ENCODE assay signal across 27 mouse cellular contexts in genomic region chr9:37126197-37126596, GRCm38 (mm10). TPM values are rescaled to one million over a fixed set of nuclear protein-coding genes. Genes with fewer than 3 reads are reported as not detected.
DNase-seq lines count a peak whose midpoint lies in the region; TF ChIP-seq lines count a peak whose summit lies in the region.
"Had no signal": no experiment of that assay in that cellular context is flagged by ENCODE, and none has a peak within 500 bp of the region (broad histone marks: within the 10 kb centered on the region; RNA-seq: fewer than 3 reads in every experiment).

No protein-coding gene starts in this region.

- H3K4me3 ChIP-seq in lung, adult 2 months (replicated peaks; ENCODE audit: extremely low read depth, low read depth, low read length): no peak overlapping the region
- H3K4me3 ChIP-seq: embryonic facial prominence, embryonic 10.5 days; embryonic facial prominence, embryonic 15.5 days; hindbrain, embryonic 15.5 days; lung, embryonic 15.5 days had no signal

- H3K4me1 ChIP-seq in lung, adult 2 months (ENCODE audit: control insufficient read depth, insufficient read depth, low read length): peaks cover 7% of the 10 kb centered on the region; the same call in 1 of the 2 replicates
- H3K4me1 ChIP-seq: lung, embryonic 15.5 days had no signal

- intact Hi-C loops in heart, postnatal 10 days (cut with DNase I): no loop called here

- DNase-seq in cerebellum, adult 9-11 months: peak; percentile 24
- no peak for DNase-seq in cerebellum, postnatal 36 days
- peak; percentile 60 to 67 for DNase-seq in heart, adult 18-20 months
- no peak for DNase-seq in heart, postnatal 10 days
- DNase-seq in lung, adult 18-20 months: peak; percentile 25 to 50
- DNase-seq in lung, adult 2 months: no peak
- DNase-seq in urinary bladder, postnatal 14 days (ENCODE audit: low spot score): peak; percentile 52
- no peak for DNase-seq in urinary bladder, postnatal 4 days (ENCODE audit: low spot score in 2 of 2)
- DNase-seq: adrenal gland, adult 2 months; adrenal gland, postnatal 36 days; cerebellum, adult 18-20 months; cerebellum, postnatal 14 days; kidney, adult 11 months; kidney, postnatal 14 days; layer of hippocampus, adult 9-11 months; liver; right cerebral cortex, postnatal 25 days; spleen, adult 18-20 months; thymus, postnatal 14 days had no signal

- WGBS in lung, adult 2 months: 74% methylated on average over 2 of the region's 2 CpGs

- no peak for TF ChIP-seq CTCF in lung, adult 2 months (IDR thresholded peaks at IDR 0.05; ENCODE audit: insufficient read depth, low read length)

- no peak for TF ChIP-seq POLR2A in lung, adult 2 months (IDR thresholded peaks at IDR 0.05; ENCODE audit: borderline replicate concordance, extremely low read depth, low read depth, low read length)

RNA-seq across cellular contexts. Expression of gene Pknox2, which starts 21.0 kb away (rescaled TPM):
- 10 to 100 TPM in 1 of 2 experiments, 1 to 10 TPM in 1; 6.8 to 10.0 TPM for total RNA-seq in heart, adult 18-20 months (2021)
- 1 to 10 TPM; 5.2 to 5.8 TPM for total RNA-seq in heart, postnatal 10 days (2021)
- polyA plus RNA-seq in lung, adult 2 months (2012; rRNA removed): 32.2 and 37.2 TPM in 2 replicates
- total RNA-seq: hematopoietic stem cell, adult 5-6 weeks; neutrophil, adult 5-6 weeks had no signal
- polyA plus RNA-seq: activated CD4-positive, CD25-positive, alpha-beta regulatory T cell, adult 4 months; inflammation-experienced regulatory T-cells, adult 6 months had no signal

Comparison
In these comparisons a context has a peak if more than half of its experiments do, and no peak if none do; other contexts are left out.
1. DNase-seq: peak in cerebellum, adult 9-11 months (single experiment), heart, adult 18-20 months (2 of 2), lung, adult 18-20 months (2 of 2) and urinary bladder, postnatal 14 days (single experiment); none in cerebellum, postnatal 36 days (0 of 2), heart, postnatal 10 days (0 of 2), lung, adult 2 months (single experiment) and urinary bladder, postnatal 4 days (0 of 2).